Mouse (Mus musculus) G1E (cell line): ENCODE measurements around the gene Thap8. TPM values are rescaled to one million over a fixed set of nuclear protein-coding genes. Genes with fewer than 3 reads are reported as not detected.

Source experiments
- ATAC-seq: 2 replicates; pipeline ENCODE4 v1.8.0; 2016; ENCODE audit warnings: mild to moderate bottlenecking; ENCODE audit not compliant: insufficient number of reproducible peaks, poor library complexity, low FRiP score, severe bottlenecking; ENCODE audit errors: extremely low read depth
- DNase-seq: peaks from one replicate; pipeline ENCODE4 v3.0.0; 2012; ENCODE audit warnings: low spot score
- H3K27me3 ChIP-seq: 2 replicates; pipeline ENCODE4 v1.6.1; 2012; ENCODE audit warnings: mild to moderate bottlenecking, low read length, inconsistent platforms; ENCODE audit not compliant: insufficient read depth
- H3K36me3 ChIP-seq: replicated peaks from 2 replicates; pipeline ENCODE3; 2012; ENCODE audit warnings: mild to moderate bottlenecking, inconsistent platforms
- H3K4me1 ChIP-seq: 2 replicates; pipeline ENCODE4 v1.6.1; 2012; ENCODE audit warnings: low read depth, low read length, inconsistent platforms, mixed read lengths; ENCODE audit not compliant: insufficient read depth
- H3K4me3 ChIP-seq: 2 replicates; pipeline ENCODE4 v1.5.1; 2012; ENCODE audit warnings: low read depth, mild to moderate bottlenecking, inconsistent platforms, low read length, moderate library complexity, mixed read lengths
- H3K9me3 ChIP-seq: replicated peaks from 2 replicates; pipeline ENCODE4 v1.6.1; 2012; ENCODE audit warnings: inconsistent platforms
- CTCF ChIP-seq: IDR thresholded peaks from 2 replicates; pipeline ENCODE4 v1.5.1; 2012; ENCODE audit warnings: low read depth, low read length, inconsistent platforms, mixed read lengths
- GATA1 ChIP-seq: IDR thresholded peaks from 2 replicates; pipeline ENCODE4 v1.6.1; 2012; ENCODE audit warnings: borderline replicate concordance, low read length, inconsistent platforms, mixed read lengths
- GATA2 ChIP-seq: IDR thresholded peaks from 2 replicates; pipeline ENCODE4 v1.6.1; 2012; ENCODE audit warnings: low read depth, low read length, inconsistent platforms, borderline replicate concordance
- POLR2AphosphoS5 ChIP-seq: IDR thresholded peaks from 2 replicates; pipeline ENCODE4 v1.6.1; 2012; ENCODE audit warnings: low read depth, low read length, inconsistent platforms; ENCODE audit not compliant: insufficient replicate concordance
- TAL1 ChIP-seq: conservative IDR thresholded peaks from 2 replicates; pipeline ENCODE4 v1.6.1; 2012; ENCODE audit warnings: low read depth, low read length, inconsistent platforms, mixed read lengths
- polyA plus RNA-seq: library from polyadenylated mRNA; stranded (reverse); fragments of >175 nt; gene quantifications from 2 replicates; pipeline ENCODE4 v1.2.3, GENCODE M21; 2012
- total RNA-seq, 2 experiments: library from RNA; stranded (forward) in 1 of 2; stranded (reverse) in 1 of 2; fragments of 200-1000 nt in 1 of 2; fragments of >200 nt in 1 of 2; fragmentation: Nextera tagmentation in 1 of 2; gene quantifications; 2 replicates each; pipeline ENCODE4 v1.2.3; 2014 to 2017

The Thap8 gene
- total and polyA plus RNA-seq, 3 experiments = 0.10 to 1.4 (median 1.1) TPM

DNA sequence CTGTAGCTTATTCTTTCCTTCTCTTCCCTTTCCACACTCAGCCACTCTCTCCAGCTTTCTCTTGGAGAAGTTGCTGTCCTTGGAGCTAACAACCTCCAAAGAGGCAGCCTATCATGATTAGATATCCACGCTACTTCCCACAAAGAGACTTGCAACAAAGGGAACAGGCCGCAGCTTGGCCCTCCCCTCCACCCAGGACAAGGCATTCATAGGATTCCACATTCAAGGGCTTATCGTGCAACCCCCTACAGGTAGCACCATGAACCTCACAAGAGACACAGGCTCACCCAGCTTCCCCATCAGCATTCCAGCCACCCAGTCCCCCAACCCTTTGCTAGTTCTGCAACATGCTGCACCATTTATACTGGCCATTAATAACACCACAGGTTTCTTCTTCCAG lies 13.1 kb upstream of the Thap8 start:
- H3K9me3 ChIP-seq = no peaks in the 10 kb centered on the region
- no peak for TF ChIP-seq GATA1
- TF ChIP-seq POLR2AphosphoS5 = no peak
- TF ChIP-seq TAL1 = no peak
- TF ChIP-seq CTCF = no peak
- no peak for TF ChIP-seq GATA2
- H3K36me3 ChIP-seq = peaks cover 90% of the 10 kb centered on the region
- no peaks in the 10 kb centered on the region for H3K4me1 ChIP-seq
- no peak overlapping the region for H3K4me3 ChIP-seq
- ATAC-seq (no peak), DNase-seq (no peak)
- H3K27me3 ChIP-seq = no peaks in the 10 kb centered on the region

DNA sequence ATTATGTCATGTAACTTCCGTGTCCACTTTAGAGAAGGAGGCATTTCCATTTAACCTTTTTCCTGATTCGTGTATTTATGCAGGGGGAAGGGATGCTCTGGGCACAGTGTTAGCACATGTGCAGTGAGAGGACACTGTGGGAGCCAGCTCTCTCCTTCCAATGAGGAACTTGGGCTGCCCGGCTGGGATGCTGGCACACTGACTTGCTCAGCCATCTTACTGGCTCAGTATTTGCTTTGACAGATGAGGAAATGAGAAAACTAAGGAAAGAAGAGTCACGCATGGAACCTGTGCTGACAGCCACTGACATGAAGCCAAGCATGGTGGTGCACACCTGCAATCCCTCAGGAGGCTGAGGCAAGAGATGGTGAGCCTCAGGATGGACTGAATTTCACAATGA lies 10.3 kb upstream of the Thap8 start:
- Histone ChIP-seq H3K36me3 (peaks cover 95% of the 10 kb centered on the region), H3K4me1 (no peaks in the 10 kb centered on the region)

DNA sequence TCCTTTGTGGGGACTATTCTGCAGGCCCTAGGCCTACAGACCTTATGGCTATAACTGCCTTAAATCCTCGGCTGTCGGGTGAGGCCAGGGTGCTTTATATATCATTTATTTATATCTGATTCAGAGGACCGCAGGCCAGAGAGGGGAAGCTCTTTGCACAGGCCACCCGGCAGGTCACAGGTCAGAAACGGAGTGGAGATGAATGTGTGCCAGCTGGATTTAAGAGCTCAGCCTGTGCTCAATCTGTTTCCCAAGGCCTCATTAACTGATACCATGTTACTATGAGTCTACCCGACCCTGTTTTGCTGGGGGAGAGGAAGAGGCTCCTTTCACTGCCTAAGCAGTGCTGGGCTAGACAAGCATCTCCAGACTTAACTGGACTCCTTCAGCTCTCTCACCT lies 5.5 kb upstream of the Thap8 start:
- no peak for DNase-seq
- no peak for ATAC-seq
- H3K36me3 ChIP-seq = peaks cover 81% of the 10 kb centered on the region
- H3K27me3 ChIP-seq = no peaks in the 10 kb centered on the region
- no peak overlapping the region for H3K4me3 ChIP-seq
- peaks cover 15% of the 10 kb centered on the region for H3K4me1 ChIP-seq
- no peak for TF ChIP-seq POLR2AphosphoS5
- no peak for TF ChIP-seq TAL1
- no peaks in the 10 kb centered on the region for H3K9me3 ChIP-seq

More for the DNA sequence above, 10.3 kb upstream of the Thap8 start:
- DNase-seq (no peak), ATAC-seq (no peak)
- TF ChIP-seq POLR2AphosphoS5 = no peak
- no peak for TF ChIP-seq CTCF
- no peak for TF ChIP-seq TAL1
- no peak for TF ChIP-seq GATA1
- no peak for TF ChIP-seq GATA2
- Histone ChIP-seq H3K4me3 (no peak overlapping the region), H3K27me3 (no peaks in the 10 kb centered on the region), H3K9me3 (no peaks in the 10 kb centered on the region)

DNA sequence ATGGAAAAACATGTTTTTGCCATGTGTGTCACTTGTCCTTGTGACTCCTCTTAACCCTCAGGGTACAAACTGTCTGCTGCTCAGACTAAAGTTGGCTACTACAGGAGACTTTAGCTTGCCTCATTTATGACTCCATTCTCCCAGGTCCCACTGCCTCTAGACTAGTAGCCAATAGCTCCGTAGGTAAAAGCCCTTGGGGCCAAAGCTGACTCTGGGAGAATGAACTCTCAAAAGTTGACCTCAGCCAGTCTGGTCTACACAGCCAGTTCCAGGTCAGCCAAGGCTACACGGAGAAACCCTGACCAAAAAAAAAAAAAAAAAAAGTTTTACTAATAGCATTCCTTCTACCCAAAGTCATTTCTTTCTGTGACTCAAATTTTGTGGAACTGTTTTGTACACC lies 983 bp upstream of the Thap8 start:
- Histone ChIP-seq H3K9me3 (no peaks in the 10 kb centered on the region), H3K27me3 (0 out of 2 replicates have a peak, but pooled peaks cover 3% of the 10 kb centered on the region), H3K36me3 (peaks cover 36% of the 10 kb centered on the region), H3K4me1 (peaks cover 27% of the 10 kb centered on the region), H3K4me3 (no peak overlapping the region)
- DNase-seq = no peak
- ATAC-seq = no peak
- TF ChIP-seq POLR2AphosphoS5 (no peak), CTCF (no peak), TAL1 (no peak), GATA2 (no peak), GATA1 (no peak)

DNA sequence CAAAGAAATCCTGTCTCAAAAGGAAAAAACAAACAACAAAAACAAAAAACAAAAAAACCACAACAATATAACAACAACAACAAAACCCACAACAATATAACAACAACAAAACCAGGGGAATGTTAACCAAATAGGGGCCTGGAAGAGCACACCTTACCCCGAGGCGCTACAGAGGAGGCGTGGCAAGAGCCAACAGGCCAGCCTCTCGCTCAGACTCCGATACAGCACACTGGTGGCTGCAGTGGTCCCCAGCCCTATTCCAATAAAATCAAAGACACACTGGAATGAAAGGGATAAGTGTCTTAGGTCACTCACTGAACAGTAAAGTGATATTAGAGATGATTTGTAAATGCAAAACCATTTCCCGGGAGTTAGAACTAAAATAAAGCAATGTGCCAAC lies 358 bp upstream of the Thap8 start:
- DNase-seq (peak; percentile 9), ATAC-seq (no peak)
- no peak for TF ChIP-seq CTCF
- TF ChIP-seq POLR2AphosphoS5 = no peak
- no peak for TF ChIP-seq TAL1
- no peak for TF ChIP-seq GATA1
- TF ChIP-seq GATA2 = no peak
- Histone ChIP-seq H3K27me3 (0 out of 2 replicates have a peak, but pooled peaks cover 3% of the 10 kb centered on the region), H3K9me3 (no peaks in the 10 kb centered on the region), H3K4me1 (peaks cover 27% of the 10 kb centered on the region), H3K36me3 (peaks cover 30% of the 10 kb centered on the region), H3K4me3 (peak overlapping the region; percentile 92)

DNA sequence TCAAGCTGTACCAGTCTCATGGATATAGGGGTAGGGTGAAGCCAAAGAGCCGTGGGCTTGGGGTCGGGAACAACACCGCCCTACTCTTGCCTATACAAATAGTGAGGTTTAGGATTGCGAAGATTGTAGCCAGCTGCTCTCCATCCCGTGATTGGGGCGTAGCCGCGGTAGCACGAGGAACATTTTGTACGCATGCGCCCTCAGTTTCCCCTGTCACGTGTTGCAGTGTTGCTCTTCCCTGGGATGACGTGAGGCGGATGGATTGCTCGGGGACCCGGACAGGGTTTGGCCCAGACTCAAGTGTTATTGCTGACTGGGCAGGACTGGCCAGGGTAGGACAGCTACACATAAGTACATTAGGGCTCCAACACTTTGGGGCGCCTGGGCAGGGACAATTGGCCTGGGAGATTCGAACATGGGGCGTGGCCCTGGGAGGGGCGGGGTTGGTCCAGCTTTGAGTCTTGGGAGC lies 810 bp downstream of the Thap8 start:
- DNase-seq = peak; percentile 76
- Histone ChIP-seq H3K36me3 (peaks cover 20% of the 10 kb centered on the region), H3K27me3 (peaks cover 3% of the 10 kb centered on the region; the same call in 1 of the 2 replicates), H3K9me3 (no peaks in the 10 kb centered on the region), H3K4me3 (peak overlapping the region; percentile 92), H3K4me1 (peaks cover 27% of the 10 kb centered on the region)
- no peak for TF ChIP-seq TAL1
- TF ChIP-seq GATA1 = no peak
- no peak for TF ChIP-seq POLR2AphosphoS5
- TF ChIP-seq GATA2 = no peak
- no peak for TF ChIP-seq CTCF
- ATAC-seq = peak; percentile 50

DNA sequence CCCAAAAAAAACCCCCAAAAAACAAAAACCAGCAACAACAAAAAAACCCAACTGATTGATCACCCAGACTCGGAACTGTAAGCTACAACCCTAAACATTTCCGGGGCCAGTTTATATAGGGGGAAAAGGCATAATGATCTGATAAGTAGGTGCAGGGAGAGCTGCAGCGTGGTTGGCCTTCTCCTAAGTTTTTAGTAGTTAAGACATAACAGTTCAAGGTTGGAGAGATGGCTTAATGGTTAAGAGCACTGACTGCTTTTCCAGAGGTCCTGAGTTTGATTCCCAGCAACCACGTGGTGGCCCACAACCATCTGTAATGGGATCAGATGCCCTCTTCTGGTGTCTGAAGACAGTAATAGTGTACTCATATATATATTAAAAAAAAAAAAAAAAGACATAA lies 1.6 kb downstream of the Thap8 start:
- H3K36me3 ChIP-seq = peaks cover 16% of the 10 kb centered on the region
- peaks cover 8% of the 10 kb centered on the region for H3K27me3 ChIP-seq
- H3K4me3 ChIP-seq = no peak overlapping the region
- peaks cover 27% of the 10 kb centered on the region for H3K4me1 ChIP-seq
- TF ChIP-seq GATA2 = no peak
- TF ChIP-seq GATA1 = no peak
- no peak for TF ChIP-seq TAL1
- no peak for TF ChIP-seq POLR2AphosphoS5
- TF ChIP-seq CTCF = no peak
- no peak for DNase-seq
- no peak for ATAC-seq
- no peaks in the 10 kb centered on the region for H3K9me3 ChIP-seq
